Mouse (Mus musculus) lung, embryonic 16.5 days (tissue): ENCODE results near the gene Cacul1. TPM values are rescaled to one million over a fixed set of nuclear protein-coding genes. Genes with fewer than 3 reads are reported as not detected.
A peak's percentile ranks its signal among the peaks of the same experiment; 100 is the strongest.
"Not testable (repeated sequence)": the region's sequence is repeated elsewhere in the genome, so short reads cannot be mapped to it uniquely, and the experiment has no call there.

Source experiments
- ATAC-seq: fragments of 200-750 bp; cut with Nextera tagmentation; 2 replicates; pipeline ENCODE4 v1.8.0; 2017; ENCODE audit warnings: low read depth, mild to moderate bottlenecking, moderate library complexity
- H3K27ac ChIP-seq: fragments of 300-500 bp; sonication (generic); 2 replicates; pipeline ENCODE4 v1.5.1; 2014; ENCODE audit warnings: mild to moderate bottlenecking, control low read depth, low read length
- H3K27me3 ChIP-seq: fragments of 300-500 bp; sonication (generic); 2 replicates; pipeline ENCODE4 v1.6.1; 2014; ENCODE audit warnings: low read depth, low read length, mixed read lengths; ENCODE audit not compliant: control insufficient read depth, insufficient read depth
- H3K36me3 ChIP-seq: fragments of 300-500 bp; sonication (generic); 2 replicates; pipeline ENCODE4 v1.6.1; 2014; ENCODE audit warnings: low read length; ENCODE audit not compliant: control insufficient read depth, insufficient read depth
- H3K4me1 ChIP-seq: fragments of 300-500 bp; sonication (generic); replicated peaks from 2 replicates; pipeline ENCODE4 v1.6.1; 2014; ENCODE audit warnings: low read length, mixed read lengths; ENCODE audit not compliant: control insufficient read depth, insufficient read depth
- H3K4me2 ChIP-seq: fragments of 300-500 bp; sonication (generic); 2 replicates; pipeline ENCODE4 v1.6.1; 2014; ENCODE audit warnings: low read depth, low read length, control low read depth
- H3K4me3 ChIP-seq: fragments of 300-500 bp; sonication (generic); 2 replicates; pipeline ENCODE4 v1.5.1; 2014; ENCODE audit warnings: mild to moderate bottlenecking, low read length, control low read depth
- H3K9ac ChIP-seq: fragments of 300-500 bp; sonication (generic); 2 replicates; pipeline ENCODE4 v1.6.1; 2014; ENCODE audit warnings: low read length, control low read depth
- H3K9me3 ChIP-seq: fragments of 300-500 bp; sonication (generic); 2 replicates; pipeline ENCODE4 v1.6.1; 2016; ENCODE audit warnings: low read length; ENCODE audit not compliant: control insufficient read depth
- WGBS: fragments of 180-500 bp; shearing (Covaris S2); extraction: QIAGEN DNeasy Blood & Tissue Kit; methylation state at CpG from one replicate; pipeline ENCODE4 v1.1.7; 2014; 5-methylcytosine and 5-hydroxymethylcytosine counted together
- polyA plus RNA-seq: library from polyadenylated mRNA; unstranded; fragments of >200 nt; fragmentation: Nextera tagmentation; extraction: Ambion mirVana; gene quantifications from 2 replicates; pipeline ENCODE4 v1.2.1, GENCODE M21; 2015

Cacul1 gene
- 12.7 and 14.1 TPM in 2 replicates for polyA plus RNA-seq

DNA sequence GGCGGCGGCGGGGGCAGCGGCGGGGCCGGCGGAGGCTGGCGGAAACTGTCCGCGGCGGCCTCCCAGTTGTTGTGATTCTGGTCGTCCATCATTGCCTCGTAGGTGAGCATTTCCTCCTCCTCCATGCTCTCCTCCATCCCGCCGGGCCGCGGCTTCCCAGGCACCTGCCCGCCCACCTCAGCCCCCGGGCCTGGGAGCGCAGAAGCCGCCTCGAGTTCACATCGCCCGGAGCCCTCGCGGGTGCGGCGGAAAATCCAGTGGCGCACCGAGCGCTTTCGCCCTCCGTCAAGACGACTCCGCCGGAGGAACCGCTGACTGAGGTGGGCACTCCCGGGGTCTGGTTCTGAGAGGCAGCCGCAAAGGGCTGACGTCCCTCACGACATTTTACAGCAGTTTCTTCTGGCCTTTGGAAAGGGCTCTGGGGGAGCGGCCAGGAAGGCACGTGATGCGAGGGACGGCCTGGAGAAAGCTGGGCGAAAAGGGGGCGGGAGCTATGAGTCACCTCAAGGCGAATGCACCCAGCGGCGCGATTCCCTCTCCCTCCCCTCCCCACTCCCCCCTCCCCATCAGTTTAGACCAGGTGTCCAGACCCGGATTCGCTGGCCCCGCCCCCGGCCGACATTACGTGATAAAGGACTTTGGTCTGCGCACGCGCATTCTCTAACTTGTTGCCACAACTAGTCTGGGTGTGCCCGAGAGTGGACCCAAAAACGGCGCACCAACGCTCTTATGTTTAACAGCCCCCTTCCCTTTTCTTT lies at the start of gene Cacul1:
Cacul1 (minus strand) TSS at position 444 of the 758 bp plus-strand sequence.
- Histone ChIP-seq H3K36me3 (no peaks in the 10 kb centered on the region), H3K9ac (peak within 1 kb of the TSS; percentile 94), H3K27ac (peak within 1 kb of the TSS; percentile 88), H3K9me3 (no peaks in the 10 kb centered on the region), H3K4me2 (peak within 1 kb of the TSS; percentile 85), H3K4me3 (peak within 1 kb of the TSS; percentile 97), H3K27me3 (no peaks in the 10 kb centered on the region), H3K4me1 (peaks cover 12% of the 10 kb centered on the region)
- under 1% methylated on average over 56 of the region's 64 CpGs for WGBS
- peak; percentile 98 for ATAC-seq

DNA sequence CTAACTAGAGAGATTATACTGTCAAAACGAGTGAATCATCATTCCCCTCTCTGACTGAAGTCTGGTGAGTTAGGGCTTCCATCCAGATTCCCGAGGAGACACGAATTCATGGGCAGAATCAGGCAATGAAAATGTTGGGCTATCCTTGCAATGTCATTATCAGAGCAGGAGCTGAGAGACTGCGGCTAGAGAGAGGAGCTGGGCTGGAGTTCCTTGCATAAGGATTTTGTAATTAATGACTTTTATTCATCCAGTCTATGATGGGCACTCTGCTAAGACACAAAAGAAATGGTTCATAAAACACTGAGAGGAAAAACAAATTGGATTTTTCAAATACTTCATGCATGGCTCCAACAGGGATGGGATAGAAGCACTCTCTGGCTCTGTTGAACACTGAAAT lies 38.6 kb upstream of the Cacul1 start:
- no peaks in the 10 kb centered on the region for H3K36me3 ChIP-seq
- WGBS: 56% methylated on average over 4 of the region's 4 CpGs
- H3K4me1 ChIP-seq: no peaks in the 10 kb centered on the region
- H3K9me3 ChIP-seq: no peaks in the 10 kb centered on the region
- no peaks in the 10 kb centered on the region for H3K27me3 ChIP-seq
- no peak overlapping the region for H3K4me2 ChIP-seq
- ATAC-seq: no peak
- H3K27ac ChIP-seq: no peak overlapping the region
- no peak overlapping the region for H3K4me3 ChIP-seq
- no peak overlapping the region for H3K9ac ChIP-seq

DNA sequence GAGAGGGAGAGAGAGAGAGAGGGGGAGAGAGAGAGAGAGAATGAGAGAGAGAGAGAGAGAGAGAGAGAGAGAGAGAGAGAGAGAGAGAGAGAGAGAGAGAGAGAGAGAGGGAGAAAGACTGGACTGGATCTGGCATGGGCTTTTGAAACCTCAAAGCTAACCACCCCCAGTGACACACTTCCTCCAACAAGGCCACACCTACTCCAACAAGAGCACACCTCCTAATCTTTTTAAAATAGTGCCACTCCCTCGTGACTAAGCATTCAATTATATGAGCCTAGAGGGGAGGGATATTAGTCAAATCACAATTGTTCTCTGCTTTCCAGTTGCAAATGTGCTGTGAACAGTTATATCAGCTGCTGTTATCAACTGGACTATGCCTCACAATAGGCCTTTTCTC lies 36.2 kb upstream of the Cacul1 start:
- no peaks in the 10 kb centered on the region for H3K36me3 ChIP-seq
- no peaks in the 10 kb centered on the region for H3K27me3 ChIP-seq
- 32% methylated on average over 1 of the region's 1 CpGs for WGBS
- no peaks in the 10 kb centered on the region for H3K4me1 ChIP-seq
- ATAC-seq: no peak
- H3K27ac ChIP-seq: no peak overlapping the region
- no peaks in the 10 kb centered on the region for H3K9me3 ChIP-seq
- H3K4me2 ChIP-seq: no peak overlapping the region
- no peak overlapping the region for H3K4me3 ChIP-seq
- H3K9ac ChIP-seq: no peak overlapping the region

DNA sequence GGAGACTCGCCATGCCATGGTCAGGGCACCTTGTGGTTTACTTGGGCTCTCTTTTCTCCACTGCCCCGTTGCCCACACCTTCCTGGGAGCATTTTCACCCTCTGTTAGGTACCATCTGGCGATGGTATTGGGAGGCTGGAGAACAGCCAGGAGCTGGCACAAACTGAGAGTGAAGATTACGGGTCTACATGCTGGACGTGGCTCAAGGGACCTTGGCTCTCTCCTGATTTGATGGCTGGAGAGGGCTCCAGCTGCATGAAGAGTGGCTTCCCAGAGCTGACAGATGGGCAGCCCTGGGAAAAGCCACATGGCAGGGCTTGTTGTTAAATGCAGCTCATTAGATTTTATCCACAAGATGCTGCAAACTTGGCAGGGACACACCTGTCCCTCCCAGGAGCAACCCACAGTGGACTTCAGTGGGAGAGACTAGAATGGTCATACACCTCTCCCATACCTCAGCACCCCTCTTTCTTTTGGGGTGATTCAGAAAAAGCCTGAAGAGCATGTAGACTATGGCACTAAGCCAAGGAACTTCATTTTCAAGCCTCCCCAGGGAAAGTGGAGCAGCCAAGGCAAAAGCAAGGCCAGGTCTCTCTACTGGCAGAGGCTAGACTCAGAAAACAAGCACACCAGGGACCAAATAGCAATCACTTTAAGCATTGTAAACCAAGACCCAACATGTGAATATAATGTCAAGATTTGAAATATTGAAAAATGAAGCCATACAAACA lies 34.8 kb upstream of the Cacul1 start:
- Histone ChIP-seq H3K4me2 (no peak overlapping the region), H3K9ac (no peak overlapping the region), H3K4me3 (no peak overlapping the region), H3K27ac (no peak overlapping the region), H3K27me3 (no peaks in the 10 kb centered on the region), H3K36me3 (no peaks in the 10 kb centered on the region), H3K4me1 (no peaks in the 10 kb centered on the region), H3K9me3 (no peaks in the 10 kb centered on the region)
- no peak for ATAC-seq
- WGBS: 65% methylated on average over 5 of the region's 5 CpGs

DNA sequence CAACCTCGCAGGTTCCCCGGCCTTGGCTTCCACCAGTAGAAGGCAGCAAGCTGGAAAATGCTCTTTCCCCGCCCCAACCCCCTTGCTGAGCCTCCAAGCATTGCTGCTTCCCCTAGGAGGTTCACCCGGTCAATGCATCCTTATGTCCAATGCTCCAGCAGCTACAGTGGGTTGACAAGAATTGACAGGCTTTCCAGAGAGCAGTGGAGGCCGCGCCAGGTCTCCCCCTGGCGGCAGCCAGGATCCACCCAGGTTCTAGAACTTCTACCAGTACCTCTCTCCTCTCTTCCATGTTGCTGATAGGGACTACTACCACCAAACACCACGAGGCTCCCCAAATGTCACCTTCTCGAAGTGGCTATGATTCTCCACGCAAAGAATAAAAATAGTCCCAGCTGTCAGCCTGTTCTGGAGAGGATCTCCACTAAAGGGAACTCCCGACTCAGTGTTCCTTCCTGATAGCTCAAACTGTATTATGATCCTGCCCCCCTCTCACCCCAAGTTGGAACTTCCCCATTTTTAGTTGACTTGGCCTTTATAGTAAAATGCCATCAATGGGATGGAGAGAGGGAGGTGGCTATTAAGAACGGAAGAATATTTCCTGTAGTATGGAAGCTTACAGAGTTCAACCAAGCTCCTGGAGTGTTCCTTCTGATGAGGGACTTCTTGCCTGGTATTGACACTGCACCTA lies 30.8 kb upstream of the Cacul1 start:
- 44% methylated on average over 12 of the region's 12 CpGs for WGBS
- no peaks in the 10 kb centered on the region for H3K4me1 ChIP-seq
- no peak overlapping the region for H3K4me2 ChIP-seq
- H3K27ac ChIP-seq: no peak overlapping the region
- H3K4me3 ChIP-seq: no peak overlapping the region
- no peaks in the 10 kb centered on the region for H3K9me3 ChIP-seq
- no peaks in the 10 kb centered on the region for H3K27me3 ChIP-seq
- H3K9ac ChIP-seq: no peak overlapping the region
- no peak for ATAC-seq
- no peaks in the 10 kb centered on the region for H3K36me3 ChIP-seq

- 24% methylated on average over 5 of the region's 5 CpGs for WGBS
- H3K9ac ChIP-seq: no peak overlapping the region
- H3K4me1 ChIP-seq: no peaks in the 10 kb centered on the region
- no peak overlapping the region for H3K4me2 ChIP-seq
- no peak overlapping the region for H3K4me3 ChIP-seq
- no peaks in the 10 kb centered on the region for H3K9me3 ChIP-seq
- no peak overlapping the region for H3K27ac ChIP-seq
- H3K36me3 ChIP-seq: no peaks in the 10 kb centered on the region
- H3K27me3 ChIP-seq: no peaks in the 10 kb centered on the region
- no peak for ATAC-seq
Measured at GRCm38 (mm10) chr19:60608766-60609165, 27.9 kb upstream of the Cacul1 start.

DNA sequence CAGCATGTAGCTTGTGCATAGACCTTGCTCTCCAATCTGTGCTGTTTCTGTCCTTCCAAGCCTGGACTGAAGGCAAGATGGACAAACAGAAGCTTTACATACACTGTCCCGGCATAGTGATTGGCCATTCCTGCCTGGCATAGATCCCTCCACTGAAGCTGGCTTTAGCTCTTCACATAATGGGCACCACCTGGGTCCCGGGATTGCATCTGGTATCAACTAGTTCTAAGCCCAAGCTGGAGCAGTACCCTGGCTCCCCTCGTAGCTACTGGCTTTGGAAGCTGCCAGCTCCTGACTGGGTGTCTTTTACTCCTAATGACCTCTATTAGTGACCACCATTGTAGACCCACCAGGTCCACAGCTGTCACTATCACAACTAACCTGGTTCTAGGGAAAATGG lies 22.8 kb upstream of the Cacul1 start:
- no peaks in the 10 kb centered on the region for H3K4me1 ChIP-seq
- H3K27ac ChIP-seq: no peak overlapping the region
- H3K36me3 ChIP-seq: no peaks in the 10 kb centered on the region
- no peaks in the 10 kb centered on the region for H3K27me3 ChIP-seq
- no peak for ATAC-seq
- no peak overlapping the region for H3K4me3 ChIP-seq
- H3K9ac ChIP-seq: no peak overlapping the region
- no peak overlapping the region for H3K4me2 ChIP-seq
- WGBS: 72% methylated on average over 3 of the region's 3 CpGs
- no peaks in the 10 kb centered on the region for H3K9me3 ChIP-seq

DNA sequence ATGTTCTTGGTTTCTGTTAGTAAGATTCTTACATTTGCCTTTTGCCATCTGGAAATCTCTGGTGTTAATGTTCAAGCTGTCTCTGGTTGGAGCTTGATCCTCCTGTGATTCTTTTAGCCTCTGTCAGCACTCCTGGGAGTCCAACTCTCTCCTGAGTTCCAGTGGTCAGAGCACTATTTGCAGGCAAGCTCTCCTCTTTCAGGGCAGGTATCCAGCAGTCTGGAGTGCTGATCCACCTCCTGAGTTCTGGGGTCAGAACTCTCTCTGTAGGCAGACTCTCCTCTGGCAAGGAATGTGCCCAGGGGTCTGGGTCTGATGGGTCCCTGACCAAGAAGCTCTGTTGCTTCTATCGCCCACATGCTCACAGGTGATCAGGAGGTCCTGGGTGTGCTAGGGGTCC lies 21.2 kb upstream of the Cacul1 start:
- not testable (repeated sequence) for H3K4me1 ChIP-seq
- 82% methylated on average over 1 of the region's 1 CpGs for WGBS

GRCm38 (mm10) chr19:60598025-60598697 lies 17.3 kb upstream of the Cacul1 start:
- Histone ChIP-seq H3K27me3 (no peaks in the 10 kb centered on the region), H3K4me2 (no peak overlapping the region), H3K4me3 (no peak overlapping the region), H3K36me3 (no peaks in the 10 kb centered on the region), H3K4me1 (no peaks in the 10 kb centered on the region), H3K9me3 (no peaks in the 10 kb centered on the region), H3K9ac (no peak overlapping the region), H3K27ac (no peak overlapping the region)
- 84% methylated on average over 8 of the region's 8 CpGs for WGBS
- no peak for ATAC-seq

More for the DNA sequence above, 21.2 kb upstream of the Cacul1 start:
- H3K9me3 ChIP-seq, H3K4me2 ChIP-seq, H3K36me3 ChIP-seq, H3K27me3 ChIP-seq, H3K4me3 ChIP-seq, ATAC-seq, H3K9ac ChIP-seq, H3K27ac ChIP-seq: not testable (repeated sequence)
